Mouse (Mus musculus) neutrophil, adult 5-6 weeks (primary cell): ENCODE results near the gene Ahrr. TPM values are rescaled to one million over a fixed set of nuclear protein-coding genes. Genes with fewer than 3 reads are reported as not detected.
A peak's percentile ranks its signal among the peaks of the same experiment; 100 is the strongest.

Experiments used
- ATAC-seq: fragments of 151-379, 151-347 bp; 2 replicates; pipeline ENCODE4 v1.8.0; 2017; ENCODE audit warnings: mild to moderate bottlenecking, moderate TSS enrichment; ENCODE audit not compliant: insufficient number of reproducible peaks, poor library complexity, low FRiP score, severe bottlenecking; ENCODE audit errors: extremely low read depth
- total RNA-seq: library from RNA; stranded (forward); fragments of 200-1000 nt; gene quantifications from 2 replicates; pipeline ENCODE4 v1.2.3, GENCODE M21; 2017

Gene Ahrr
- 0.12 TPM in 2 replicates for total RNA-seq

DNA sequence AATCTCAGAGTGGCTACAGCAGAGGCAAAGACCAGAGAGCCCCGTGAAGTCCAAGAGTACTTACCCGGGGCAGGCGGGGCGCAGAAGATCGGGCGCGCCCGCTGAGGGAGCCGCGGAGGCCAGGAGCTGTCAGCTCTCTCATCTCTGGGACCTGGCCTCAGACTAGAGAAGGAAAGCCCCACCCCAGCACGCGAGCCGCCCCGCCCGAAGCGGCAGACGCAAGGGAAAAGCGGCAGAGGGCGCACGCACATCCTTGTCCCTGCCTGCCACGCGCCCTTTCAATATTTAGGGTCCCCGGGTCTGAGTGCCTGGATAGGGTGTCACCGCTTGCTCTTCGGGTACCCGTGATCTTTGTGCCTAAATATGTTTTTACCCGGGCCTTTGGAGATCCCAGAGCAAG lies at the start of gene Ahrr:
TSS of gene Ahrr (minus strand) at position 165 of the 400 bp plus-strand sequence.
- ATAC-seq, result no peak

GRCm38 (mm10) chr13:74341036-74341435 lies 48.9 kb upstream of the Ahrr start:
- ATAC-seq, result peak; percentile 96

- no peak for ATAC-seq
These were observed 37.2 kb upstream of the Ahrr start for GRCm38 (mm10) chr13:74329321-74329720.

- peak; percentile 96 for ATAC-seq
These were observed 25.2 kb upstream of the Ahrr start, which contains the start of gene Pdcd6 for GRCm38 (mm10) chr13:74317170-74317849. TSS of gene Pdcd6 (minus strand) at chr13:74317580.

DNA sequence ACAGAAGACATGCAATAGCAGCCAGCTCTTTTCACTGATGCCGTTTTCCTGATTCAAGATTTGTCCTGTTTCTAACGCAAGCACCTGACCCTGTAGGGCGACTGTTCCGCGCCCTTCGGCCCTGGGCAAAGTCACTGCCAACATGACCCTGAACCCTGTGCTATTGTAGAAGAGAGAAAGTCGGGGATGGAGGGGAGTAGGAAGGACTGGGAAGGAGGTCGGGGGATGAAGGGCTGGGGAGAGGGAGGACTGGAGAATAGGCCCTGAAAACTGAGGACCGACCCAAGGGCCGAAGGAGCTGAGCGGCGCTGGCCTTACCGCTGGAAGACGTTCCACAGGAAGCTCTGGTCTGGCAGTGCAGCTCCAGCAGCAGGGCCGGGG lies 24.6 kb upstream of the Ahrr start:
- ATAC-seq, result no peak

DNA sequence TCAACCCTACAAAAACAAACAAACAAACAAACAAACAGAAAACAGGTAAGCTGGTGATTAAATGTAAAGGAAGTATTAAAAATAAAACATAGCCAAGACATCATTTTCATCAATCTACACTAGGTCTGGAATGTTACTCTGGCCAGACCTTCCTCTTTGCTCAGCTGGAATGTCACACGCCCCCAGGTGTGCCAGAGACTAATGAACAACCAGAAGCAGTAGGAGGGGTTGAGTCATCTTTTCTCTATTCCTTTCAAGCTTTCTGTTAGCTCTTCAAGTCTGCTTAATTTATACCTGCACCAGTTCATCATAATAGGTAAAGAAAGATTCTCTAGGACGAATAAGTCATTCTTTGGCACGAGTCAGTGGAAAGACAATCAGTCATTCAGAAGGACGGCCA lies 24.3 kb upstream of the Ahrr start:
- no peak for ATAC-seq

DNA sequence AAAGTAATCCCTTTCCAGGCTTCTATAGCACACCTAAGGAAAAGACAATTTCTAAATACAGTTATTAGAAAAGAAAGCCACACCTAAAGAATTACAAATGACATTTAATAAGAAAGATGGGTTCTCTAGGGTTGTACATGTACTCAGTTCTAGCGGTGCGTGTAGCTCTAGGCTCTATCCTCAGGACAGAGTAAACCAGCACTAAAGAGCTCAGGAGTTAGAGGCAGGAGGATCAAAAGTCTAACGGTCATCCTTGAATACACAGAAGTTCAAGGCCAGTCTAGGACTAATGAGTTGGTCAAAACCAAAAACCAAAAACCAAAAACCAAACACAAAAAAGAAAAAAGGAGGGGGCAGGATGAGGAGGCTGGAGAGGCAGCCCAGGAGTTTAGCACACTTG lies 22.5 kb upstream of the Ahrr start:
- ATAC-seq, result no peak

DNA sequence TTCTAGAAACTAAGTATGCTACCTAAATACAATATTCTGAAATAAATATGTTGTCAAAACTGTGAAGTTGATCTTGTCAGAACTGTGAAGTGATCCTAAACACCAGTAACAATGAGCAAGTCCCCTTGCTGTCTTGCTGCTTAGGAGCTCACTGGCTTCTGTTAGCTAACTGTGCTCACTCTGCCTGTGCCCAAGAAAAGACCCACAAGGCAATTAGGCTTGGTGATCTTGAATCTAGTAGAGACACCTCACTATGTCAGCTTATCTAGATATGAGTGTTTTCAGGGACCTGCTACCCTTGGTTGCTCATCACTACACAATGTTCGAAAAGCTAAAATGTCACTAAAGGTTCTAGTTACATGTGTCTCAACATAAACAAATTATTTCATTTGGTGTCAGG lies 13.6 kb upstream of the Ahrr start:
- ATAC-seq, result no peak

- no peak for ATAC-seq
These were observed 13.2 kb upstream of the Ahrr start for GRCm38 (mm10) chr13:74305380-74305779.

DNA sequence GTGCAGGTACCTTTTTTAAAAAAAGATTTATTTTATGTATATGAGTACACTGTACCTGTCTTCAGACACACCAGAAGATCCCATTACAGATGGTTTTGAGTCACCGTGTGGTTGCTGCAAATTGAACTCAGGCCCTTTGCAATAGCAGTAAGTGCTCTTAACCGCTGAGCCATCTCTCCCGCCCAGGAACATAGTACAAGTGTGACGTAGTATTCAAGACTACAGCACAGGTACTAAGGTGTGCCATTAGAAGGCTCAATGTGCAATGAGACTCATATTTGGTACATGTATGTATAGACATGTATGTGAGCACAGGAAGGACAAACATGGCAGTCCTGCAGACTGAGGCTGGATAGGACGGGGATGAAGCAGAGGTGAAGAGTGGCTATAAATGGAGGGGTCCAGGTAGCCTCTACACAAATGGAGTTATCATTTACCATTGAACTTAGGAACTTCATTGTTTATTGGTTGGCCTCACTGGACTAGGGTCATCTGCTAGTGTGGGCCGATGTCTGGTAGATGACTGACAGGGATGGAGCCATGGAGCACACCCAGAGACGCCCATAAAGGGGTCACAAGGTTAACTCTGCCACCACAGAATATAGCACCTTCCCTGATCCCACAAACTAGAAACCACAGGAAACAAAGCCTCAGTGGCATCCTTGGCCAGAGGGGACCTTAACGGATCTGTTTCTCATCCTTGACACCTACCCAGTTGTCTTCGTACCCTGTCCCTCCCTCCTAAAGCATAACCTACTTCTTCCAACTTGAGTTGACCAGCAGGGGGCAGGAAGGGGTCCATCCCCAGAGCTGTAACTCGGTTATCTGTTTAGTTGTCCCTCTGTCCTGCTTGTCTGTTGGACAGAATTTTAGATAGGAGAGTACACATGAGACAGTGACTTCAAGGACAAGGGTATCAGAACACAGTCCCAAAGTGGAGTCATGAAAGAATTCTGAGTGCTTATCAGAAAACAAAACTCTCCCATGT lies 10.2 kb upstream of the Ahrr start:
- ATAC-seq, result no peak

- ATAC-seq, result no peak
These were observed 9.5 kb upstream of the Ahrr start for GRCm38 (mm10) chr13:74301607-74301984.

GRCm38 (mm10) chr13:74300925-74301606 lies 8.9 kb upstream of the Ahrr start:
- ATAC-seq, result peak; percentile 56; the same call in 1 of the 2 replicates

GRCm38 (mm10) chr13:74296376-74296775 lies 4.2 kb upstream of the Ahrr start:
- ATAC-seq, result no peak

GRCm38 (mm10) chr13:74289646-74290045 lies 2.5 kb downstream of the Ahrr start:
- ATAC-seq, result no peak

DNA sequence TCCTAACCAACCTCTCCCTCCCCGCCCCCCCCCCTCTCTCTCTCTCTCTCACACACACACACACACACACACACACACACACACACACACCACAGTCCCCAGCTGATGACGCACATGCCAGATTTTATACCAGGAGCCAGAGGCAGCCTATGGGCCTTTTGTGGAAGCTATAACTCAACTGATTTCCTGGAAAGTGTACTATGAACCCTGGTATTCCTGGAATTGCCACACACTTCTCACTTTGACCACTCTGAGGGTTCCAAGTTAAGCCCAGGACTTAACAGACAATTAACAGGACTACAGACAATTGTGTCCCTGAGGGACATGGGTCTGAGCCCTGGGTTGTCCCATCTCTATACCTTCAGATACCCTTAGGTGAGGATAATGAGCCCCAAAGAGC lies 9.8 kb downstream of the Ahrr start:
- no peak for ATAC-seq

DNA sequence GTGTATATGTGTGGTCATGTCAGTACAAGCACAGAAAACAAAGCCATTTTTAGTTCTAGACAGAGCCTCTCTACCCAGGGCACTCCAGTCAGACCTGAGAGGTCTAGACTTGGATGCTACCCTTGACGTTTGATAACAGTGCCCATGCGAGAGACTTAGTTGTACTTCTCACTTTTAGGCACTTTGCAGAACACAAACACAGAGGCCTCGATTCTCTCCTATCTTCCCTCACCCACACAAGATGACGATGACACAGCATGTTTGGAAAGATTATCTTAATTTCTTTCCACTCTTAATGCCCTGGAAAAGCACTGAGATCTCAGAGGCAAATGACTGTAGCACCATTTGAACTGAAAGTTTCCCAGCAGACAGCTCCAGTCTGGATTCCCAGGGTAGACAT lies 16.4 kb downstream of the Ahrr start:
- ATAC-seq, result no peak

GRCm38 (mm10) chr13:74260231-74260992 lies 31.7 kb downstream of the Ahrr start:
- ATAC-seq, result peak; percentile 52; the same call in 1 of the 2 replicates

DNA sequence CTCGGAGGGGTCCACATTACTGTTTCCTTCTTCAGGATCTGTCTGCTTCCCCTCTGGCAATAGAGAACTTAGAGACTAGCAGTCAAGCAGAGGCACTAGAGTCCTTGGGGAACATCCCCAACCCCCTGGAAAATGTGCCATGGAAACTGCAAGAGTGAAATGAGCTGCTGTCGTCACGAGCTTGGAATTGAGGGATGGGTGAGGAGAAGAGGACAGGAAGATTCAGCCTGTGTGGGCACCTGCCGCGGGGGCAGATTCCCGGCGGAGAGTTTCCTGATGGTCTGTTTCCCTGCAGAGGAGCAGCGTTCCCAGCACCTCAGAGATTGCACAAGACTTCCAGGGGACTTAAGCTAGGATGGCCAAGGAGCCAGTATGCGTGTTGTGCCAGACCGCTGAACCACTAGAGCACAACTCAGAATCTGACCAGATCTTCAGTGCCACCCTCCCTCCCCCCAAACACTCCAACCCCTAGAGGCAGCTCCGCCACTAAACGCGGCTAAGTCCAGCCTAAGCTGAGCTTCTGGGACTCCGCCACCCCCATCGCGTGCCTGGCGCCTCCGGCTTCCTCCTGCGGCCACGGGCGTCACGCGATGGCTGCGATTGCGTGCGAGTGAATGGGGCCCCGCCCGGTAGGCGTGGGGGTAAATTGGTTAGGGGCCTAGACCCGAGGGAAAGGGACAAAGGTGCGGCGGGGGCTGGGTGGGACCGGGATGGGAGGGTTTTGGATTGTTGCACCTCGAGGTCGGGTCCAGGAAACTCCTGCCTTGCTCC lies 32.5 kb downstream of the Ahrr start:
- ATAC-seq, result peak; percentile 30; the same call in 1 of the 2 replicates
